Mouse (Mus musculus): ENCODE data around the gene Pdk2. TPM values are rescaled to one million over a fixed set of nuclear protein-coding genes. Genes with fewer than 3 reads are reported as not detected.
A peak's percentile ranks its signal among the peaks of the same experiment; 100 is the strongest.

Pdk2 gene
- total RNA-seq, 2 experiments from 2014 or later: 133 TPM

DNA sequence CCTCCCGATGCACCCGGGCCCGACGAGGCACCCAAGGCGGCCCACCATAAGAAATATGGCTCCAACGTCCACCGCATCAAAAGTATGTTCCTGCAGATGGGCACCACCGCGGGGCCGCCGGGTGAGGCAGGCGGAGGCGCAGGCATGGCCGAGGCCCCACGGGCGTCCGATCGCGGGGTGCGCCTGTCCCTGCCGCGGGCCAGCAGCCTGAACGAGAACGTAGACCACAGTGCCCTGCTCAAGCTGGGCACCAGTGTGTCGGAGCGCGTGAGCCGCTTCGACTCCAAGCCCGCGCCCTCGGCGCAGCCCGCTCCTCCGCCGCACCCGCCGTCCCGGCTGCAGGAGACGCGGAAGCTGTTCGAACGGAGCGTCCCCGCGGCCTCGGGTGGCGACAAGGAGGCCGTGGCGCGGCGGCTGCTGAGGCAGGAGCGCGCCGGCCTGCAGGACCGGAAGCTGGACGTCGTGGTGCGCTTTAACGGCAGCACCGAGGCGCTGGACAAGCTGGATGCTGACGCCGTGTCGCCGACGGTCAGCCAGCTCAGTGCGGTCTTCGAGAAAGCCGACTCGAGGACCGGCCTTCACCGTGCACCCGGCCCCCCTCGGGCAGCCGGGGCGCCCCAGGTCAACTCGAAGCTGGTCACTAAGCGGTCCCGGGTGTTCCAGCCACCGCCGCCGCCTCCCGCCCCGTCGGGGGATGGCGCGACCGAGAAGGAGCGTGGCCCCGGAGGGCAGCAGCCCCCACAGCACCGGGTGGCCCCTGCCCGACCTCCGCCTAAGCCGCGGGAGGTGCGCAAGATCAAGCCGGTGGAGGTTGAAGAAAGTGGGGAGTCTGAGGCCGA lies 49.3 kb downstream of the Pdk2 start:
- no peak for TF ChIP-seq CTCF (conservative IDR thresholded peaks at IDR 0.05)
- H3K4me3 ChIP-seq: peak overlapping the region; percentile 94
- peak overlapping the region; percentile 100 for H3K27ac ChIP-seq
- no peak for DNase-seq (ENCODE audit: low spot score in 2 of 2)

DNA sequence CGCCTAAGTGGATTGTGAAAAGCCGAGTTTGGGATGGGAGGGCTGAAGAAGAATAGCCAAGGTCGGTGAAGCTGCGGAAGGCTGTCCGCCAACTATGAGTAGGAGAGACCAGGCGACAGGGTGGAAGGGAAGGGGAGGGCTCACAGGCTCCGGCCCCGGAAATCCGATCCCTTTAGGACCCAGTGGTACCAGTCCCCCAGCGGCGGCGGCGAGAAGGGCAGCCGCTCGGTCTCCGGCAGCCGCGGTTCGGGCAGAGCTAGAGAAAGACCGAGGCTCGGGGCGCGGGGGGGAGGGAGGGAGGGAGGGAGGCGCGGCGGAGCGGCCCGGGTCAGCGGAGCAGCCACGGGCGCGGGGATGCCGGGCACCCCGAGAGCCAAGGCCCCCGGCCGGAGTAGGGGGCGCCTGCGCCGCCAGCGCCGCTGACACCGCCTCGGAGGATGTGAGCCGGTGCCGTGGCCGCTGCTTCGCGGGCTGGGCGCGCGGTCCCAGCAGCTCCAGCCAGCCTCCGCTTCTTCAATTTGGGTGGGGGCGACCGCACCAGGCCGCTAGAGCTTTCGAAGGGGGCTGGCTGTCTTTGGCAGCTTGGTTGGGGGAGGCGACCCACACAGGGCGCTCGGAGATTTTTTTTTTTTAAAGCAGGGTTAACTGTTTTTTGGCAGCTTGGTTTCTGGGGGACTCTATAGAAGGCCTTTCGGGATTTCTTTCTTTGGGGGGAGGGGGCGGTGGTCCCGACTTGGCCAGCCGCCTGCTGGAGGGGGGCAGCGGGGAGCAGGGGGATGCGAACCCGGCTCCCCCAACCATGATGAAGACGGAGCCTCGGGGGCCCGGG lies 50.2 kb downstream of the Pdk2 start, which contains the start of gene Ppp1r9b:
Gene Ppp1r9b (plus strand): TSS at position 287 of the 829 bp plus-strand sequence.
- peak; percentile 92 to 93 for DNase-seq (ENCODE audit: low spot score in 2 of 2)
- TF ChIP-seq CTCF (conservative IDR thresholded peaks at IDR 0.05): peak; percentile 79
- H3K27ac ChIP-seq: peak within 1 kb of the TSS; percentile 100
- peak within 1 kb of the TSS; percentile 94 for H3K4me3 ChIP-seq

DNA sequence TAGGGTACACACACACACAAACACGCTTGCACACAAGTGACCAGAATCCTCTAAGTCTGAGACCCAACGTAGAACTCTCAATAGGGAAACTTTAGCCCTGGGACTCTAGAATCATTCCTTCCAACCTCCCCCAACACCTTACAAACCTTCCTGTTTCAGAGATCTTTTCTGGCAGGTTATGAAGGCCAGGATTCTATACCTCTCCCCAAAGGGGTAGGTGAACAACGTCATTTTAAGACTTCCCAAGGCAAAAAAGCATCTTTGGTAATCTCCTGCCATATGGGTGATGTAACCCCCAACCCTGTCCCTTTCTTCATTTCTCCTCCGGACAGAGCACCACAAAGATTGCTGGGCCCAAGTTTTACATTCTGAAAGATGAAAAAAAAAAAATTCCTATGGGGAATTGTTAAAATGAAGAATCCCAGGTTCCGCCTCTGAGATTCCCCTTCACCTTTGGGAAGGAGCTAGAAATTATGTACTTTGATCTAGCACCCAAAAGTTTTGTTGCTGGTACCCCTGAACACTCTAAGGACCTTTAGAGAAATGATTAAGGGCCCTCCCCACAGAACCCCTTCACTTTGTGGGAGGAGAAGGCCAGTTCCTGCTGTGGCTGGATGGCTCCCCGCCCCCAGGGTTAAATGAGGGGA lies 50.9 kb downstream of the Pdk2 start:
- TF ChIP-seq CTCF (conservative IDR thresholded peaks at IDR 0.05): no peak
- Histone ChIP-seq H3K27ac (peak overlapping the region; percentile 100), H3K4me3 (peak overlapping the region; percentile 94)
- no peak for DNase-seq (ENCODE audit: low spot score in 2 of 2)

DNA sequence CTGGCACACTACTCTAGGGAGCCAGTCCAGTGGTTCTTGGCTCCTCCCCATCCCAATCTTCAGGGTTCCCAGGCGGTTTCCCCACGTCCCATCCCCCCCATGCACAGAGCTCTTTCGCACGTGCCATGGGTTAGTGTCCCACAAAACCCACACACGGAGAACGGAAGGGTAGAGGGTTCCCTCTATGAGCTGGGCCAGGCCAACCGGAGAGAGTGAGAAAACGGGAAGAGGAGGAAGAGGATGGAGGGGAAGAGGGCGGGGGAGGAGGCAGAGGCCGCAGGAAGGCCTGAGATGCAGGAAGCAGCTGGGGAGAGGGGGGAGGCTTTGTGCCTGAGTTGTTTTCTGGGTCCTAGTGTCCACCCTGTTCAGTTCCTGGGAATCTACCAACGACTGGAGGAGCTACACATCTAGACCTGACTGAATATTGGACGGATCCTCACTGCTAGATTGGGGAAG lies 51.6 kb downstream of the Pdk2 start:
- peak; percentile 81 to 87 for DNase-seq (ENCODE audit: low spot score in 2 of 2)
- Histone ChIP-seq H3K27ac (peak overlapping the region; percentile 100), H3K4me3 (peak overlapping the region; percentile 94)
- TF ChIP-seq CTCF (conservative IDR thresholded peaks at IDR 0.05): peak; percentile 27

DNA sequence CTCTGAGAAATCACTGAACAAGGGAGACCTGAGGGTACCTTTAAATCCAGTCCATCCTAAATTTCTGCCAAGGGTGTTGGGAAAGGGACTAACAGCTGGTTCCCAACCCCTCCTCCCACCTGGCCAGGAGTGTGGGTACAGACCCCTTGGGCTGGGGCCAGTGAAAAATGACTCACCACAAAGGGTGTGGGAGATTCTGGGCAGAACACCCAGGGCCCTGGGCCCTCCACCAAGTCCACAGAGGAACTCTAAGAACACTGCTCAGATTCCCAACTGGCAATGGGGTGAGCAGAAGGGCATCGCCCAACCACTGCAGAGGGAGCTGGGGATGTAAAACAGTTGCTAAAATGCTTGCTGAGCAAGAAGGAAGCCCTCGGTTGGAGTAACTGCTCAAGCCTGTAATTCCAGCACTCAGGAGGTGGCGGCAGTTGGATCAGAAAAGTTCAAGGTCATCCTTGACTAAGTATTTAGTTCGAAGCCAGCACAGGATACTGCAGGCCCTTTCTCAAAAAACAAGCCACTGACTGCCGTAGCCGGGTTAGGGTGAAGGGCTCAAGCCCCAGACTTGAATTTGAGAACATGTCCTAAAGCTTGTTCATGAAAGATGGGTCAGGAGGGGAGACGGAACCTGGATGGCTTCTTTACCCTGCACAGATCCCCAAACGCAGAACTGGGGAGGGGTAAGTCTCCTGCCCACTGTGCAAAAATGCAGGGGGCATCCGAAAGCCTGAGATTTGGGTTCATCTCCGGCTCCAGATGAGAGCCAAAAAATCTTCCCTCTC lies 52.2 kb downstream of the Pdk2 start:
- peak in 1 of 2 experiments; percentile 39 for DNase-seq (ENCODE audit: low spot score in 2 of 2)
- H3K4me3 ChIP-seq: peak overlapping the region; percentile 94
- peak overlapping the region; percentile 100 for H3K27ac ChIP-seq
- TF ChIP-seq CTCF (conservative IDR thresholded peaks at IDR 0.05): no peak

DNA sequence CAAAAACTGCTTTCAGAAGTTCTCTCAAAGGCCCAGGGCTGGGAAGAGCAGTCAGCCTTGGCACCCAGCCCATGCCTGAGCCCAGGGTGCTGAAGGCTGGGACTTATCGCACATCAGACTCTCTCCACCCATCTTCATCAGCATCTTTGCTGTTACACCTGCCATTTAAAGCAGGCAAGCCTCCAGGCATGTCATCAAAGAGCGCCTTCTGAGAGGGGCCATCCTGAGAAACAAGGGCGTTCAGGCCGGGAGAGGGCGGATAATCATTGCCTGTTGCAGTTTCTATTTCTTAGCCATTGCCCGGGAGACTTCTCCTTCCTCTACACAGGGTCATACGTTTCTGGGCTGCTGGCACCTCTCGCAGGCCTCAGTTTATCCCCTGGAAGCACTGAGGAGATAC lies 53.3 kb downstream of the Pdk2 start:
- peak overlapping the region; percentile 100 for H3K27ac ChIP-seq
- TF ChIP-seq CTCF (conservative IDR thresholded peaks at IDR 0.05): no peak
- no peak overlapping the region for H3K4me3 ChIP-seq
- no peak for DNase-seq (ENCODE audit: low spot score in 2 of 2)

DNA sequence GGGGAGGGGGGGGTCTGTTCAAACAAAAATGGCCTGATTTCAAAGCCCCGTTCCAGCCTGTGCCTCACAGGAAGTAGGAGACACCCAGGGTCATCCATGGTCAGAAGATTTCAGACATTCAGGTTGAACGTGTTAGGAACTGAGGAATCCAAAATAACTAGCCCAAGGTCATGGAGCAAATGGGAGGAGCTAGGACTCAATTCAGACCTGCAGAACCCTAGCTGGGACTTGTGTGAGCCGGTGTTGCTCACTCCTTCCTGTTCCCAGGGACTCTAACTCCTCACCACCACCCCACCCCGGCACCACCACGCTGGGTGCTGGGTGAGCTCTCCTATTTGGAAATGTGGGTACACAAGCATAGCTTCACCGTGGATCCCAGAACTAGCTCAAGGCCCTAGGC lies 53.8 kb downstream of the Pdk2 start:
- Histone ChIP-seq H3K4me3 (no peak overlapping the region), H3K27ac (peak overlapping the region; percentile 100)
- TF ChIP-seq CTCF (conservative IDR thresholded peaks at IDR 0.05): no peak
- no peak for DNase-seq (ENCODE audit: low spot score in 2 of 2)

DNA sequence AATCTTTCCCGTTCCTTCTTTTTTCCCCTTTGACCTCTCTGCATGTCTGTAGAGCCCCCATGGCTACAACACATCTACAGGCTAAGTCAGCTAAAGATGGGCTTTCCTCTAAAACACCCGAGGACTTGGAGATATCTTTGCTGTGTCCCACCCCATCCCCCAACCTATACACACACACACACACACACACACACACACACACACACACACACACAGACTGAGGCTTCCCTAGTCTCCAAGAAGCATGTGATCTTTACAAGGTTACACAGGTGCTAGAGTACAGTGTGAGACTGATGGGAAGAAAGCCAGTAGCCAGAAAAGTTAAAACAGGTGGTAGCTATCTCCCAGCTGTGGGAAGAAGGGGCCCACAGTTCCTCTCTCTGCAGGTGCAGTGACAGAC lies 54.7 kb downstream of the Pdk2 start:
- no peak overlapping the region for H3K4me3 ChIP-seq
- DNase-seq (ENCODE audit: low spot score in 2 of 2): no peak
- H3K27ac ChIP-seq: peak overlapping the region; percentile 100
- no peak for TF ChIP-seq CTCF (conservative IDR thresholded peaks at IDR 0.05)

DNA sequence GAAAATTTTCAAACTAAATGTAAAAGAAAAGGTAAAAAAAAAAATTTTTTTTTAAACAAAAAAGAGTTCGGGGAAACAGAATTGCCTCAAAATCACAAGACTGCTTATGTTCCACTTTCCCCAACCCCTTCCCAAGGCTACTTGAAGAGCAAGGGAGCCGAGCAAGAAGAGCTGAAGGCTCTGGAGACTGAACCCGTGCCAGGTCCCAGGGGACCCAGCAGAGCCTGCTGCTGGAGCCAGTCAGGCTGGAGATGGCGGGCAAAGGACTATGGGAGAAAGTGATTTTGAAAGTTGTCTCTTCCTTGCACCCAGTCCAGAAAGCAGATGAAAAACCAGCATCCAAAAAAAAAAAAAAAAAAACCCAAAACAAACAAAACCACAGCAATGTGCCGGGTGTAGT lies 55.3 kb downstream of the Pdk2 start:
- TF ChIP-seq CTCF (conservative IDR thresholded peaks at IDR 0.05): no peak
- no peak for DNase-seq (ENCODE audit: low spot score in 2 of 2)
- Histone ChIP-seq H3K27ac (no peak overlapping the region), H3K4me3 (no peak overlapping the region)

DNA sequence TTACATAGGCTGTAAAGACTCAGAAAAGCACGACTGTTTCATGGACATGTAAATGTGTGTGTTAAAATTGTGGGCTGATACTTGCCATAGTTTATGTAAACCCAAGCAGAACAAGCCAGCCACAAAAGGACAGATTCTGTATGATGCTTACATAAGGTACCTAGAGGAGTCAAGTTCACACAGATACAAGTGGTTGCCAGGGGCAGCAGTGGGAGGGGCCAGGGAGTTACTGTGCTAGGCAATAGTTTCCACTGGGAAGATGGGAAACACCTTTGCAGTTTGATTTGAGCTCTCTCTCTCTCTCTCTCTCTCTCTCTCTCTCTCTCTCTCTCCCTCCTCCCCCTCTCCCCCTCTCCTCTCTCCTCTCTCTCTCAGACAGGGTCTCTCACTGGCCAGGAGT lies 56.0 kb downstream of the Pdk2 start:
- no peak for TF ChIP-seq CTCF (conservative IDR thresholded peaks at IDR 0.05)
- DNase-seq (ENCODE audit: low spot score in 2 of 2): no peak
- H3K4me3 ChIP-seq: no peak overlapping the region
- no peak overlapping the region for H3K27ac ChIP-seq

DNA sequence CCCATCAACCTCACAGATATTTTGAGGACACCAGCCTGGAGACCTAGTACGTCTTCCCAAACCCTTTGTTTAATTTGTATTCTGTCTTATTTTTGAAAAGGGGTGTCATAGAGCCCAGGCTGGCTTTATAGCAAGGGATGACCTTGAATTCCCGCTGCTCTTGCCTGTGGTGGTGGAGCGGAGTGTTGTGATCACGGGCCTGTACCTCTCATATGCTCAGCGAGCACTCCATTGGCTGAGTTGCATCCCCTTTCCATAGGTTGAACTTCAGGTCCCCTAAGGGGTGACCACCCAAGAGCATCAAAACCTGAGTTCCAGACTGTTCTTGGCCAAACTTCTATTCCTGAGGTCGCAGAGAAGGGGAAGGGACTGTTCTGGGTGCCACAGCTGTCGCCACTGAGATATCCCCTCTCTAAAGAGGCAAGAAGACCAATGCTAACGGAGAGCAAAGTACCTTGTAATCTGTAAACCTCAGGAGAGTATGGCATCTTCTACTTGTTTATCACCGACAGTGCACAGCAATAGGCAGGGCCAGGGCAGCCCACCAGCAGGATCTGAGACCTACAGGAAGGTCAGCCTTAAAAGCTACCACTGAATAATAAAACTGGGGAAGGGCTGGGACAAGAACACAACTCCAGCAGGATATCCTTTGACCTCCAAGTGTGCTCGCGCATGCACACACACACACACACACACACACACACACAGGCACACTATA lies 61.5 kb downstream of the Pdk2 start:
- no peak for TF ChIP-seq CTCF (conservative IDR thresholded peaks at IDR 0.05)
- no peak for DNase-seq (ENCODE audit: low spot score in 2 of 2)
- peak overlapping the region; percentile 52 for H3K4me3 ChIP-seq
- peak overlapping the region; percentile 90 for H3K27ac ChIP-seq

All from layer of hippocampus, adult 2 months (tissue).